Mouse (Mus musculus): ENCODE results near the gene Fbxl19. TPM values are rescaled to one million over a fixed set of nuclear protein-coding genes. Genes with fewer than 3 reads are reported as not detected.

The Fbxl19 gene
- polyA plus RNA-seq, 1 experiment from 2014 or later: 1.4 TPM

DNA sequence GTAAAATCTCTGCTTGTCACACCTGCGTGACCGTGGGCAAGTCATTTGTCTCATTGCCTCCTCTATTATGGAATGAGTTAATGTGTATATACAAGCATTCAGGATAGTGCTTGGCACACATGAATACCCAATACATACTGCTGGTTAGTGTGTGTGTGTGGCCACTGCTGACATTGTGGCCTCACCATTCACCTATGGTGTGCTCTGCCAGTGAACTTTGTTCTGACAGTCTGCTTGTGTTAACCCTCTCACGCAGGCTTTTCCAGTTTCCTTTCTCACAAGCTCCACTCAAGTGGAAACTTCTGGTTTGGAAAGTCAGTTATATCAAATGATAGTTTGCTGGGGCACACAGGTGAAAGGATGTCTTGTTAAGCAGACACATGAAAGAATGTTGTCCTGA, 33.3 kb upstream of the Fbxl19 start:
- H3K27me3 ChIP-seq: no peaks in the 10 kb centered on the region; the same call in 1 of the 2 replicates
- H3K9me3 ChIP-seq (replicated peaks): no peaks in the 10 kb centered on the region
- WGBS: 90% methylated on average over 3 of the region's 3 CpGs
- H3K36me3 ChIP-seq: 0 out of 2 replicates have a peak, but pooled peaks cover 5% of the 10 kb centered on the region
- H3K4me3 ChIP-seq: no peak overlapping the region
- H3K9ac ChIP-seq: no peak overlapping the region
- ATAC-seq (replicated peaks; ENCODE audit: insufficient number of reproducible peaks, insufficient read depth, low FRiP score, low read depth): no peak
- no peak overlapping the region for H3K27ac ChIP-seq
- H3K4me1 ChIP-seq (replicated peaks): peaks cover 32% of the 10 kb centered on the region
- H3K4me2 ChIP-seq: no peak overlapping the region

DNA sequence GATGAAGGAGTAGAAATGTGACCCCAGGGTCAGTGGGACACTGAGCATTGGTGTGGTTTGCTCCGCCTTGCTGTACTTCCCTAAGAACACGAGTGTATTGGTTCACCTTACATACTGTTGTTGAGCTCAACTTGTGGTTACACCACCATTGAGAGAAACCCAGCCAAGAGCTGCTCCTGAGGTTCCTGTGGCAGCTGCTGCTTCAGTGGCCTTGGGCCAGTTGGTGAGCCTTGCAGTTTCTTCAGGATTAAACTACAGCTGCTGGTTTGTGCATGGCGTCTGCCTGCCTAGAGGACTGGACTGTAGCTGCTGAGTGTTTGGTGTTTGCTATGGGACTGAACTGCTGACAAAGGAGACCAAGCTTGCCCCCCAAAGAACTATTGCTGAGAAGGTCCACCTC, 32.9 kb upstream of the Fbxl19 start:
- no peaks in the 10 kb centered on the region; the same call in 1 of the 2 replicates for H3K27me3 ChIP-seq
- WGBS: 70% methylated on average over 3 of the region's 3 CpGs
- no peaks in the 10 kb centered on the region for H3K9me3 ChIP-seq (replicated peaks)
- no peak for ATAC-seq (replicated peaks; ENCODE audit: insufficient number of reproducible peaks, insufficient read depth, low FRiP score, low read depth)
- H3K4me3 ChIP-seq: no peak overlapping the region
- 0 out of 2 replicates have a peak, but pooled peaks cover 1% of the 10 kb centered on the region for H3K36me3 ChIP-seq
- peak overlapping the region; percentile 89; the same call in 1 of the 2 replicates for H3K27ac ChIP-seq
- H3K9ac ChIP-seq: no peak overlapping the region
- H3K4me1 ChIP-seq (replicated peaks): peaks cover 32% of the 10 kb centered on the region
- H3K4me2 ChIP-seq: no peak overlapping the region

DNA sequence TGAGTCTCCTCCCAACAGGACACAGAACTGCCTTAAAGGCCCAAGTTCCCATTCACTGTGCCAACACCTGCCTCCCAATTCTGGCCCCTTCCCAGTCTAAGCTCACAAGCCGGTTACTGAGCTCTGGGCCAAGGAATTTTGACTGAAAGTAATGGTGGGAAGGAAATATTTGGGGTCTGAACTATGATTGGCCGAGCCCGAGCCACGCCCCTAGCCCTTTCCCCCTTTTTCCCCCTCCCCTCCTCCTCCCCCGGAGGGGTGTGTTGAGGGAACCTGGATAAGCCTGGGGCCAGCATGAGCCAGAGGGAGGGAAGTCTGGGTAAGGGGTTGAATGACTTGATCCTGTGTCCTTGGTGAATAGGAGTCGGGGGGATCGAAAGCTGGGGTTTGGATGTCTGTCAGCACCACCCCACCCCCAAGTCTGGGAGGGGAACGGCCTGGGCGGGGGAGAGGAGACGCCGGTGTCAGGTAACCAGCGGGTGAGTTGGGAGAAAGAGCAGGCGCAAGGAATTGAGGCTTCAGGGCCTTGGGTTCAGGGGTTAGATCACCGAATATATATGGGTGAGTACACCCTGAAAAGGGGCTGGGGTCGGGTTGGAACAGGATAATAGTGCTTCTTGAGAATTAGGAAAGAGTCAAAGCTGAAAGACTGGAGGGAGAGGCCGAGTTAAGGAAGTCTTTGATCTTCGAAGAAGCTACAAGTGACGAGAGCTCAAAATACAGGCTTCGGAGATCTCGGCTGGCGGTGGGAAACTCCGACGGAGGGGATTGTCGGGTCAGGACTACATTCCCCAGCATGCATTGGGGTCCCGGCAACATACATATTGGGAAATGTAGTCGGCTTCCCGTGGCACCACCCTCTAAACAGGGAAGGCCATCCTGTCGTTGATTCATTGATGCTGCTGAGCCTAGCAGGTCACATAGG, 31.6 kb upstream of the Fbxl19 start, which contains the start of gene Ctf1:
TSS of gene Ctf1 (plus strand) at position 276 of the 925 bp plus-strand sequence.
- WGBS: 5% methylated on average over 28 of the region's 28 CpGs
- Histone ChIP-seq H3K36me3 (no peaks in the 10 kb centered on the region), H3K27ac (peak within 1 kb of the TSS; percentile 89), H3K4me2 (peak within 1 kb of the TSS; percentile 73), H3K9me3 (replicated peaks) (no peaks in the 10 kb centered on the region), H3K4me3 (peak within 1 kb of the TSS; percentile 47), H3K27me3 (peaks cover 8% of the 10 kb centered on the region; the same call in 1 of the 2 replicates), H3K4me1 (replicated peaks) (peaks cover 30% of the 10 kb centered on the region), H3K9ac (peak within 1 kb of the TSS; percentile 50)
- peak; percentile 41 for ATAC-seq (replicated peaks; ENCODE audit: insufficient number of reproducible peaks, insufficient read depth, low FRiP score, low read depth)

DNA sequence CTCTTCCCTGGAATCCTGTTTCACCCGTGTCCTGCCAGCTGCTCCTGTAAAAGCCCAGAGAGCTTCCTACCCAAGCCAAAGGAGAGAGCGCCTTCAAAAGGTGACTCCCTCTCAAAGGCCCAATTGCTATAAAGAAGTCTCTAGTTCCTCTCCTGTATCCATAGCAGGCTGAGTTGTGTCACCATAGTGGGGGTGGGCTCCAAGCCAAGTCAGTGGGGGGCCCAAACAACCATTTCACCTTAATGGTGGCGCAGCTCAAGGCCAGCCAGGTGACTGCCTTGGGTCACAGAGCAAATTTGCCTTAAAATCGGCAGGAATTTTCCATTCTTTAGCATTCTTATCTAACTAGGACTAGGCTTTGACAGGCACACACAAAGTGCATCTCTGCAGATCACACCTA, 29.5 kb upstream of the Fbxl19 start:
- peaks cover 21% of the 10 kb centered on the region for H3K4me1 ChIP-seq (replicated peaks)
- H3K27ac ChIP-seq: no peak overlapping the region
- H3K27me3 ChIP-seq: peaks cover 8% of the 10 kb centered on the region; the same call in 1 of the 2 replicates
- no peak for ATAC-seq (replicated peaks; ENCODE audit: insufficient number of reproducible peaks, insufficient read depth, low FRiP score, low read depth)
- H3K4me2 ChIP-seq: no peak overlapping the region
- WGBS: 83% methylated on average over 4 of the region's 4 CpGs
- H3K9ac ChIP-seq: no peak overlapping the region
- H3K36me3 ChIP-seq: no peaks in the 10 kb centered on the region
- H3K9me3 ChIP-seq (replicated peaks): no peaks in the 10 kb centered on the region
- no peak overlapping the region for H3K4me3 ChIP-seq

DNA sequence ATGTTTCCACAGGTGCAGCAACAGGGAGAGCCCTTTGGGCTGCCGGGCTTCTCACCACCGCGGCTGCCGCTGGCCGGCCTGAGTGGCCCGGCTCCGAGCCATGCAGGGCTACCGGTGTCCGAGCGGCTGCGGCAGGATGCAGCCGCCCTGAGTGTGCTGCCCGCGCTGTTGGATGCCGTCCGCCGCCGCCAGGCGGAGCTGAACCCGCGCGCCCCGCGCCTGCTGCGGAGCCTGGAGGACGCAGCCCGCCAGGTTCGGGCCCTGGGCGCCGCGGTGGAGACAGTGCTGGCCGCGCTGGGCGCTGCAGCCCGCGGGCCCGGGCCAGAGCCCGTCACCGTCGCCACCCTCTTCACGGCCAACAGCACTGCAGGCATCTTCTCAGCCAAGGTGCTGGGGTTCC, 27.4 kb upstream of the Fbxl19 start:
- peaks cover 8% of the 10 kb centered on the region; the same call in 1 of the 2 replicates for H3K27me3 ChIP-seq
- no peaks in the 10 kb centered on the region for H3K9me3 ChIP-seq (replicated peaks)
- peak overlapping the region; percentile 48 for H3K9ac ChIP-seq
- WGBS: 2% methylated on average over 41 of the region's 41 CpGs
- no peaks in the 10 kb centered on the region for H3K36me3 ChIP-seq
- H3K4me1 ChIP-seq (replicated peaks): peaks cover 19% of the 10 kb centered on the region
- ATAC-seq (replicated peaks; ENCODE audit: insufficient number of reproducible peaks, insufficient read depth, low FRiP score, low read depth): 0 out of 2 replicates have a peak, but pooled peaks have one; percentile 34
- peak overlapping the region; percentile 75 for H3K4me2 ChIP-seq
- peak overlapping the region; percentile 40 for H3K4me3 ChIP-seq
- H3K27ac ChIP-seq: no peak overlapping the region

DNA sequence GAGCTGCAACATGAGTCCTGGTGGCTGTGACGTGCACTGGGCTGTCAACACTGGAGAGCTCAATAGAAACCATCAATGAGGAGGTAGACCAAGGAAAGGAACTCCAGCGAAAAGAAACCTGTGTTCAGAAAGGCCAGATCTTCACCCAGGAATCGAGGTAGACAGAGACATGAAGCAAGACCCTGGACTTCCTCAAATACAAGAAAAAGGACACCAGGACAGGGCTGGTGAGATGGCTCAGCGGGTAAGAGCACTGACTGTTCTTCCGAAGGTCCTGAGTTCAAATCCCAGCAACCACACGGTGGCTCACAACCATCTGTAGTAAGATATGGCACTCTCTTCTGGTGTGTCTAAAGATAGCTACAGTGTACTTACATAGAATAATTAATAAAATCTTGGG, 26.0 kb upstream of the Fbxl19 start:
- no peaks in the 10 kb centered on the region for H3K9me3 ChIP-seq (replicated peaks)
- H3K4me3 ChIP-seq: no peak overlapping the region
- peaks cover 8% of the 10 kb centered on the region; the same call in 1 of the 2 replicates for H3K27me3 ChIP-seq
- 81% methylated on average over 6 of the region's 6 CpGs for WGBS
- H3K27ac ChIP-seq: no peak overlapping the region
- no peak overlapping the region for H3K9ac ChIP-seq
- H3K36me3 ChIP-seq: no peaks in the 10 kb centered on the region
- H3K4me2 ChIP-seq: no peak overlapping the region
- H3K4me1 ChIP-seq (replicated peaks): peaks cover 8% of the 10 kb centered on the region
- no peak for ATAC-seq (replicated peaks; ENCODE audit: insufficient number of reproducible peaks, insufficient read depth, low FRiP score, low read depth)

DNA sequence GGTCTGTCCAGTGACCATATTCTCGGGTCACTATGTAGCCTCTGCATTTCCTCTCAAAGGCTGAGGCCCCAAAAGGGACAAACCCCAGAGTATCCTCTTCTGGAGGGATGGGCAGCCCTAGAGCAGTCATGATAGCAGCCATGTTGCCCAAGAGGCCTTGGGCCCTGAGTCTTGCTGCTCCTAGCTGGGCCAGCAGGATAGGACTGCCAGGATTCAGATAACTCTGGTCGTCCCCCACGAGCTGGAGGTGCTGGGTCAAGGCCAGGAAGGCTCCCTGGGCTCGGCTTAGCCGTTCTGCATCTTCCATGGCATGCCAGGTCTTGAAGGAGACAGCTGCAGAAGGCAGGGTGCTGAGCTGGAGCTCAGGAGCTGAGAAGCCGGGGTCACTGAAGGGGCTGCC, 25.1 kb upstream of the Fbxl19 start:
- WGBS: 79% methylated on average over 6 of the region's 6 CpGs
- Histone ChIP-seq H3K4me3 (no peak overlapping the region), H3K4me1 (replicated peaks) (peaks cover 8% of the 10 kb centered on the region), H3K9me3 (replicated peaks) (no peaks in the 10 kb centered on the region), H3K4me2 (no peak overlapping the region), H3K36me3 (no peaks in the 10 kb centered on the region), H3K9ac (no peak overlapping the region), H3K27me3 (peaks cover 8% of the 10 kb centered on the region; the same call in 1 of the 2 replicates), H3K27ac (no peak overlapping the region)
- no peak for ATAC-seq (replicated peaks; ENCODE audit: insufficient number of reproducible peaks, insufficient read depth, low FRiP score, low read depth)

DNA sequence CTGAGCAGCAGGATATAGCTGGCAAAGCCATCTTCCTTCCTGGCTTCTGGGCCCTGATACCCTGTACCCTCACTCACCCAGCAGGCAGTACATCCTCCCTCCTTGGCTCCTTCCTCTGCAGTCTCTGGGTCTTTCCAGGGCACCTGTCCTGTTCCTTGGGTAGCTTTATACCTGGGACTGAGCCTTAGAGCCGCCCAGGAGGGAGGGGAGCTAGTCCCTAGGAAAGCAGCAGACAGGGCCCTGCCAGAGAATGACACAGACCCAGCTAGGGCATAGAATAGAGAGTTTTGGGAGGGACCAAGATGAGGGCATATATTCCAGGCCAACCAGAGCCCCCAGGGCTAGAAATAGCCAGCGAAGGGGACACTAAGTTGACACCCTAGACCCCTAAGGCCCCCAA, 18.9 kb upstream of the Fbxl19 start:
- Histone ChIP-seq H3K27me3 (peaks cover 9% of the 10 kb centered on the region; the same call in 1 of the 2 replicates), H3K4me1 (replicated peaks) (no peaks in the 10 kb centered on the region), H3K9ac (no peak overlapping the region; the same call in 1 of the 2 replicates), H3K27ac (no peak overlapping the region), H3K4me2 (no peak overlapping the region), H3K36me3 (no peaks in the 10 kb centered on the region), H3K9me3 (replicated peaks) (no peaks in the 10 kb centered on the region), H3K4me3 (no peak overlapping the region)
- 38% methylated on average over 2 of the region's 2 CpGs for WGBS
- no peak for ATAC-seq (replicated peaks; ENCODE audit: insufficient number of reproducible peaks, insufficient read depth, low FRiP score, low read depth)

DNA sequence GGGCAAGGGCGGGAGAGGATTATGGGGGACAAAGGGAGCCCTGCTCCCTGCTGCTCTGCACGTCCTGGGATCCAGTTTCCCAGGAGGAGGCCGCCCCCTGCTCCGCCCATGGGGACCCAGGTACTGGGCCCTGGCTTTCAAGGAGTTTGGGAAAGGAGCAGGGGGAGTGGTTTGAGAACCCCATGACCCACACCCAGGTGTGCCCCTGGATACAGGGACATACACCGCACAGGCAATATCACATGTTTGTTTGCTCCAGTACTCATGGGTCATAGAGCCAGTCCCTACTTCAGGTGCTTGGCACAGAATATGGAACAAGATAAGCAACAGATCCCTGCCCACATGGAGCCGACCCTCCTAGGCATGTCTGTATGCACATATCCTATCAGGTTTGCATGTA, 18.4 kb upstream of the Fbxl19 start:
- ATAC-seq (replicated peaks; ENCODE audit: insufficient number of reproducible peaks, insufficient read depth, low FRiP score, low read depth): no peak
- Histone ChIP-seq H3K9me3 (replicated peaks) (no peaks in the 10 kb centered on the region), H3K36me3 (no peaks in the 10 kb centered on the region), H3K4me3 (no peak overlapping the region), H3K27ac (no peak overlapping the region), H3K9ac (no peak overlapping the region; the same call in 1 of the 2 replicates), H3K27me3 (peaks cover 9% of the 10 kb centered on the region; the same call in 1 of the 2 replicates), H3K4me2 (no peak overlapping the region), H3K4me1 (replicated peaks) (no peaks in the 10 kb centered on the region)
- 60% methylated on average over 6 of the region's 6 CpGs for WGBS

DNA sequence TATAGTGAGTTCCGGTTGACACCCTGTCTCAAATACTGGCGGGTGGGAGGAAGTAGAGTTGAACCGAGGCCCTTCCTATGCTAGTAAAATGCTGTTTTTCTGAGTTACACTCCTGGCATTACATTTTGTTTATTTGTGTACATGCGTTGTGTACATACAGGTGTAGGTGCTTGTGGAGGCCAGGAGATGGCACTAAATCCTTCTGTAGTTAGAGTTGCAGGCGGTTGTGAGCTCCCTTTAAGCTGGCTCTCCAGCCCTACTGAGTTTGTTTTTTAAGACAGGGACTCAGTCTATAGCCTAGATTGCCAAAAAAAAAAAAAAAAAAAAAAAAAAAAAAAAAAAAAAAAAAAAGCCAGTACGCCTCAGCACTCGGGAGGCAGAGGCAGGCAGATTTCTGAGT, 16.4 kb upstream of the Fbxl19 start:
- WGBS: 81% methylated on average over 7 of the region's 7 CpGs
- peaks cover 9% of the 10 kb centered on the region; the same call in 1 of the 2 replicates for H3K27me3 ChIP-seq
- no peak overlapping the region for H3K4me3 ChIP-seq
- no peak overlapping the region for H3K4me2 ChIP-seq
- no peak for ATAC-seq (replicated peaks; ENCODE audit: insufficient number of reproducible peaks, insufficient read depth, low FRiP score, low read depth)
- H3K9ac ChIP-seq: no peak overlapping the region
- no peak overlapping the region for H3K27ac ChIP-seq
- no peaks in the 10 kb centered on the region for H3K4me1 ChIP-seq (replicated peaks)
- H3K9me3 ChIP-seq (replicated peaks): no peaks in the 10 kb centered on the region
- no peaks in the 10 kb centered on the region for H3K36me3 ChIP-seq

DNA sequence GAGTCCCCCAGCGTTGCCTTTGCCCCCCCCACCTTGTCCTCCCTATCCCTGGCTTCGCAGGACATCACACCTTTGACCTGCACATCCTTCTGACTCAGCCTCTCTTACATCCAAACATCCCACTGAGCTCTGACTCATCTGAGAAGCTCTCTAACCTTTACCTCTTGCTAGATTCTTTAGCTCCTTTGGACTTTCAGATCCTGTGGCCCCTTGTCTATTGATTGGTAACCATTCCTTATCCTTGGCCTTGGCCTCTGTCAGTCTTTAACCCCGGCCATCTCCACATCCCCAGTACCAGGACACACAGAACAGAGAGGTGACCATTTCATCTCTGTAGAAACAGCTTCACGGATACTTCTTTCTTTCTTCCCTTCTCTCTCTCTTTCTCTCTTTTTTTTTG, 14.2 kb upstream of the Fbxl19 start:
- no peak overlapping the region for H3K4me3 ChIP-seq
- H3K36me3 ChIP-seq: no peaks in the 10 kb centered on the region
- no peaks in the 10 kb centered on the region for H3K9me3 ChIP-seq (replicated peaks)
- H3K4me1 ChIP-seq (replicated peaks): no peaks in the 10 kb centered on the region
- 55% methylated on average over 4 of the region's 4 CpGs for WGBS
- ATAC-seq (replicated peaks; ENCODE audit: insufficient number of reproducible peaks, insufficient read depth, low FRiP score, low read depth): no peak
- no peak overlapping the region for H3K9ac ChIP-seq
- H3K27me3 ChIP-seq: peaks cover 9% of the 10 kb centered on the region; the same call in 1 of the 2 replicates
- no peak overlapping the region for H3K27ac ChIP-seq
- H3K4me2 ChIP-seq: no peak overlapping the region
